Mouse (Mus musculus) heart, embryonic 15.5 days (tissue): ENCODE results near the gene Olfr872. TPM values are rescaled to one million over a fixed set of nuclear protein-coding genes. Genes with fewer than 3 reads are reported as not detected.

ENCODE experiments used
- polyA plus RNA-seq: library from polyadenylated mRNA; unstranded; fragments of >200 nt; fragmentation: Nextera tagmentation; extraction: Ambion mirVana; gene quantifications from 2 replicates; pipeline ENCODE4 v1.2.1, GENCODE M21; 2015

Olfr872 gene
- polyA plus RNA-seq, 1 experiment from 2014 or later = not detected

Other genes with a start within 250 kb of the Olfr872 start
- gene Olfr866, start 209.1 kb upstream of the Olfr872 start, polyA plus RNA-seq = not detected in 2 replicates
- gene Olfr867, start 179.6 kb upstream of the Olfr872 start, polyA plus RNA-seq = not detected in 2 replicates
- not detected in 2 replicates for gene Olfr868, start 138.5 kb upstream of the Olfr872 start, polyA plus RNA-seq
- gene Olfr869, start 108.1 kb upstream of the Olfr872 start, polyA plus RNA-seq = not detected in 2 replicates
- gene Olfr870, start 63.1 kb upstream of the Olfr872 start, polyA plus RNA-seq = not detected in 2 replicates
- gene Olfr871, start 24.9 kb upstream of the Olfr872 start, polyA plus RNA-seq = not detected in 2 replicates
- not detected in 2 replicates for gene Olfr39, start 45.2 kb downstream of the Olfr872 start, polyA plus RNA-seq
- not detected in 2 replicates for gene Olfr873, start 61.4 kb downstream of the Olfr872 start, polyA plus RNA-seq
- gene Olfr18, start 99.0 kb downstream of the Olfr872 start, polyA plus RNA-seq = 0.08 TPM in 1 of 2 replicates, not detected in the other
- gene Zfp560, start 148.1 kb downstream of the Olfr872 start, polyA plus RNA-seq = 23.7 and 30.8 TPM in 2 replicates
- gene Zfp26, start 223.0 kb downstream of the Olfr872 start, polyA plus RNA-seq = 7.8 and 10.1 TPM in 2 replicates